Mouse (Mus musculus): Measurements from ENCODE around the gene Sf3a3.

GRCm38 (mm10) chr4:124766566-124766940 lies 52.0 kb downstream of the Sf3a3 start:
- no peak for TF ChIP-seq CTCF (IDR thresholded peaks at IDR 0.05; ENCODE audit: borderline replicate concordance, extremely low read depth, insufficient read depth, insufficient read length)
- TF ChIP-seq POLR2A (IDR thresholded peaks at IDR 0.05; ENCODE audit: borderline replicate concordance, extremely low read depth, insufficient read depth, insufficient read length, poor library complexity, severe bottlenecking): no peak

Data from brain, embryonic 14.5 days (tissue).